Mouse (Mus musculus) cerebellum, adult 11 months (tissue): Measurements from ENCODE around the gene Olfr1058.
"Not testable (repeated sequence)": the region's sequence is repeated elsewhere in the genome, so short reads cannot be mapped to it uniquely, and the experiment has no call there.

Source experiments
- DNase-seq: peaks from one replicate; pipeline ENCODE4 v3.0.0; 2022

Gene Olfr1058

GRCm38 (mm10) chr2:86388461-86388860 is at the start of gene Olfr1058:
TSS of gene Olfr1058 (minus strand) at chr2:86388561.
- DNase-seq, result not testable (repeated sequence)

- DNase-seq, result not testable (repeated sequence)
Measured at GRCm38 (mm10) chr2:86428511-86428910, 40.1 kb upstream of the Olfr1058 start.

GRCm38 (mm10) chr2:86426649-86427048 is 38.3 kb upstream of the Olfr1058 start, which contains the start of gene Olfr1062:
TSS of gene Olfr1062 (minus strand) at chr2:86426749.
- not testable (repeated sequence) for DNase-seq

GRCm38 (mm10) chr2:86413950-86414349 is 25.6 kb upstream of the Olfr1058 start, which contains the start of gene Olfr1061:
TSS of gene Olfr1061 (minus strand) at chr2:86414050.
- no peak for DNase-seq

GRCm38 (mm10) chr2:86395114-86395513 is 6.8 kb upstream of the Olfr1058 start:
- DNase-seq, result no peak

- no peak for DNase-seq
Measured at GRCm38 (mm10) chr2:86378293-86378692, 10.1 kb downstream of the Olfr1058 start, which contains the start of gene Olfr1057. TSS of gene Olfr1057 (minus strand) at chr2:86378393.

GRCm38 (mm10) chr2:86366342-86366741 is 22.0 kb downstream of the Olfr1058 start:
- not testable (repeated sequence) for DNase-seq

GRCm38 (mm10) chr2:86362369-86362768 is 26.0 kb downstream of the Olfr1058 start, which contains the start of gene Olfr1056:
TSS of gene Olfr1056 (minus strand) at chr2:86362469.
- DNase-seq, result no peak

- DNase-seq, result not testable (repeated sequence)
Measured at GRCm38 (mm10) chr2:86351751-86352150, 36.6 kb downstream of the Olfr1058 start.

- DNase-seq, result no peak
Measured at GRCm38 (mm10) chr2:86350184-86350583, 38.2 kb downstream of the Olfr1058 start, which contains the start of gene Olfr1055. TSS of gene Olfr1055 (minus strand) at chr2:86350284.

- DNase-seq, result no peak
Measured at GRCm38 (mm10) chr2:86335333-86335732, 53.0 kb downstream of the Olfr1058 start, which contains the start of gene Olfr1054. TSS of gene Olfr1054 (minus strand) at chr2:86335433.
